Mouse (Mus musculus) left cerebral cortex, postnatal 10 days (tissue): Measurements from ENCODE around the gene Gja1. TPM values are rescaled to one million over a fixed set of nuclear protein-coding genes. Genes with fewer than 3 reads are reported as not detected.

Experiments used
- DNase-seq, 2 experiments: peaks; one replicate each; pipeline ENCODE4 v3.0.0; 2021 to 2022; ENCODE audit warnings: low spot score in 2 of 2, mixed read lengths in 1 of 2; ENCODE audit errors: extremely low spot score in 1 of 2
- intact Hi-C: fragments of 180-260 bp; cut with DNase I; formaldehyde crosslinking; loops from one replicate; pipeline ENCODE4 v1.15.1; 2025
- total RNA-seq, 2 experiments: library from RNA; stranded (reverse); gene quantifications; 2 replicates each; pipeline ENCODE4 v1.2.3; 2021

Gja1 gene
- total RNA-seq, 2 experiments from 2014 or later: 169 to 189 TPM

- intact Hi-C loops: no loop called here
- no peak for DNase-seq
Measured at GRCm38 (mm10) chr10:56405934-56406333, 28.8 kb downstream of the Gja1 start.

DNA sequence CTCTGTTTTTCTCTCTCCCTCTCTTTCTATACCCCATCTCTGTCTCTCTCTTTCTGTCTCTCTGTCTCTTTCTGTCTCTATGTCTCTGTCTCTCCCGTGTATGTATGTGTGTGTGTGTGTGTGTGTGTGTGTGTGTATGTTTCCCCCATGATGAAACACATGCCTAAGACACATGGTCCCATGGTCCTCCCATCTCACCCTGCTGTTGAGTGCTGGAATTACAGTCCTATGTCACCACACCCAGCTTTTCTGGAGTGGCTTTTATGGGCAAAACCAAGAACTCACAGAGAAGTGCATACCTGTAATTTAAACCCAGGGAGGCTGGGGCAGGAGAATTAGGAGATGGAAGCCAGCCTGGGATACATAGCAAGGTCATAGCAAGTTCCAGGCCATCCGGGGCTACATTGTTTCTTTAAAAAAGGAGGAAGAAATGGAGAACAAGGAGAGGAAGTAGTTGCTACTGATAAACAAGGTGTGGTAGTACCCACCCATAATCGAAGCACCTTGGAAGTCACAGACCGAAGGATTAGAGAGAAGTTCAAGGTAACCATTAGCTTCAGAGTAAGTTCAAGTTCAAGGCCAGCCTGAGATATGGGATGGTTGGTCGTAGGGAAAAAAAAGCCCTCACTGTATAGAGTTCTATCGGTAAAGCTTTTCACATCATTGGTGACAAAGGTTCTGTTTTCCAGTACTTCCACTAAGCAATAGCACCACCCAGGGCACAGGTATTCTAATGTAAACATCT, 29.4 kb downstream of the Gja1 start:
- DNase-seq: no peak
- intact Hi-C loops: no loop called here

DNA sequence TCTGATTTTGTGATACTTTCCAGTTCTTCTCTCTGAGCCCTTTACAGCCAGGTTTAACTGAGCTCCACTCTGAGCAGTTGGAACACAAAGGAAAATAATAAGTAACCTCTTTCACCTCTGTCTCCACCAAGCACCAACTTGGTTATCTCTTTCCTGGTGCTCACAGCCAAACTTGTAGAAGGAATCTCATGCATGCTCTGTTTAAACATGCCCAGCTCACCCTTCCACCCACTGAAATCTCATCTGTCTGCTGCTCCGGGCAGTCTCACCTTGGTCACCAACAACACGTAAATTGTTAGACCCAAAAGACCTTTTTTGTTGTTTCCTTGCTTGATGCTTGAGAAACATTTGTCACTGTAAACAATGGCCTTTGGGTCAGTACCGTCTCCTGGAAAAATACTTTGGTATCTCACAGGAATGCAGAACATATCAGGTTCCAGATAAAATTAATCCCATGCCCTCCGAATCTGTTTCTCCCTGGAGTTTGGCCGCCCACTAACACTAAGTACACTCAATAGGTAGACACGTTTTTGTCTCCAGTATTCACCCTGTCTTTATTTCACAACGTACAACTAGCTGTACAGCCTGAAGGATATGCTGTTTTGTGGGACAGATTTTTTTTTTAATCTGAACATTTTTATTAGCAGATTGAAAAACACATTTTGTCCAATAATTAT, 38.9 kb downstream of the Gja1 start:
- no peak for DNase-seq
- intact Hi-C loops: no loop called here

DNA sequence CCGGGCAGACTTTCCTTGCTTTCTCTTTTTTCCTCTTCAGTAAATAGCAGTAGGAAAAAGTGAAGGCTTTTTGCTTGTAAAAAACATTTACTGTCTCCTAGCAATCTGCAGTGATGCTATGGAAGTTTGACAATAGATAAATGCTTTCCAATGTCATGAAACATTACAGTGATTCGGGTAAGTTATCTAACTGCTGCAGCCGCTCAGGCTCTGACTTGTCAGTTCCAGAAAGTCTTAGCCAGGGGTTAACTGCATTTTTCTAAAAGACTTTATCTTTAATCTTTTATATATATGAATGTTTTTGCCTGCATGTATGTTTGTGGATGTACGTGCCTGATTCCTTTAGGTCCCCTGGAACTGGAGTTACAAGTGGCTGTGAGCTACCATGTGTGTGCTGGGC, 45.4 kb downstream of the Gja1 start:
- DNase-seq: no peak
- intact Hi-C loops: no loop called here

GRCm38 (mm10) chr10:56425016-56425798, 48.1 kb downstream of the Gja1 start:
- DNase-seq: no peak
- intact Hi-C loops: no loop called here

DNA sequence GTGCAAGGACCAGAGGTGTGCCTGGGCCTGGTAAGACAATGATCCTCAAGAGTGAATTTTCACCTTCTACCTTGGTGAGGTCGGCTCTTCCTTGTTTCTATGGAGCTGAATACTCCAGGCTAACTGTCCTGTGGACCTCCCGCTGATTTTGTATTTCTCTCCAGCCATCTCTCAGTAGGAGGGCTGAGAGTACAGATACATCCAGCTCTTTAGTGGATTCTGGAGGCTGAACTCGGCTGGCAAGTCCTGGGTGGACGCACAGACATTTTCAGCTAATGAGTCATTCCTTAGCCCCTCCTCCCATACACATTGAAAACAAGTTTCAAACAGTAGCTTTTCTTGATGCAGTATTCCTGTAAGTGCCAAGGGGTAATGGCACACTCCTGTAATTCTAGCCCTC, 49.2 kb downstream of the Gja1 start:
- no peak for DNase-seq
- intact Hi-C loops: no loop called here

- intact Hi-C loops: no loop called here
- no peak for DNase-seq
Measured at GRCm38 (mm10) chr10:56427382-56427781, 50.3 kb downstream of the Gja1 start.

DNA sequence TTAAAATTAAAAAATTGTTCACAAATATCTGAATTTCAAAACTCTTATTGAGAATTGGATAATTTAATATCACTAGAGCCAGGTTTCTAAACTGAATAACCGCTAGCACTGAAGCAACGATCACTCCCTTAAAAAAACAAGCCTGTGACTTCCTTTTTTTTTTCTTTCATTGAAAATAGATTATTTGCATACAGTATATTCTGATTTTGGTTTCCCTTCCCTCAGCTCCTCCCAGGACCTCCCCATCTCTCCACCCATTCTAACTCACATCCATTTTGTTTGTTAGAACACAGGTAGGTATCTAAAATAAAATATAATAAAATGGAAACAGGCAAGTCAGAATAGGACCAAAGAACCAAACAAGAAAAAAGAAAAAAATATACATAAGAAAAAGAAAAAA, 50.7 kb downstream of the Gja1 start:
- DNase-seq: no peak
- intact Hi-C loops: no loop called here

- intact Hi-C loops: no loop called here
- no peak for DNase-seq
Measured at GRCm38 (mm10) chr10:56429011-56429410, 51.9 kb downstream of the Gja1 start.

- peak in 1 of 2 experiments; percentile 2 for DNase-seq
- intact Hi-C loops: no loop called here
Measured at GRCm38 (mm10) chr10:56431600-56432389, 54.7 kb downstream of the Gja1 start.

DNA sequence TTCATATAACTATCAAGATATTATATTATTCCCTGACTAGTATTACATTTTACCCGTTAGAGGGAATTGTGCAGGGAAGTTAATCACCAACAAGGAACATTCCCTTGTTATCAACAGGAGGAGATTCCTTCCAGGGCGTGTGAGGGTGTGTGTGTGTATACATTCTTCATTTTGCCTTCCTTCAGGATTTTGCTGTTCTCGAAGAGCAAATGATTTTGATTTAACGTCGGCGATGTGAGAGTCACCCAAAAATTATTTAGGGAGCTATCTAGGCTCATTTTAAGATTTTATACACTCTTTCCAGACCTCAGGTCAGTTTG, 55.2 kb downstream of the Gja1 start:
- no peak for DNase-seq
- intact Hi-C loops: no loop called here

DNA sequence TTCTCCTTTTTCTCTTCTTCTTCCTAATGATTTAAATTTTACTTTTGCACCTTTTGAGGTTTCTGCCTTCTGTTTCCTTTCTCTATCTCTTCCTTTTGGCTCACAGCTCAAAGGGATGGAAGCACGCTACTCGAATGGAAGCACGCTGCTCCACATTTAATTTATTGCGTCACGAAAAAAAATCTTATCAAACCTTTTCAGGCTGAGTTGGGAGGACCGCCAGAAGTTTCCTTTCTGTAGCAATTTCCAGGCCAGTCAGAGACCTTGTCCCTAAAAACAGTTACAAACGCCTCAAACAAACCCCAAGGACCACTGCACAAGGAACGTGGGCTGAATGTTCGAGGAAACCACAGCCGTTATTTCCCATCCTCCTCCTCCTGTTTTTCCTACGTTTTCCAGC, 60.2 kb downstream of the Gja1 start:
- DNase-seq: no peak
- intact Hi-C loops: no loop called here

- DNase-seq: no peak
- intact Hi-C loops: no loop called here
Measured at GRCm38 (mm10) chr10:56439638-56440037, 62.5 kb downstream of the Gja1 start.

- intact Hi-C loops: no loop called here
- DNase-seq: no peak
Measured at GRCm38 (mm10) chr10:56444457-56444856, 67.3 kb downstream of the Gja1 start.

- intact Hi-C loops: no loop called here
- no peak for DNase-seq
Measured at GRCm38 (mm10) chr10:56449030-56449429, 71.9 kb downstream of the Gja1 start.

Other genes with a start within 250 kb of the Gja1 start
- gene Tbc1d32, start 148.6 kb upstream of the Gja1 start, total RNA-seq: 1 to 10 TPM; 8.2 to 9.5 TPM